Mouse (Mus musculus) adrenal gland, postnatal 10 days (tissue): ENCODE results near the gene Slc4a5. TPM values are rescaled to one million over a fixed set of nuclear protein-coding genes. Genes with fewer than 3 reads are reported as not detected.
A peak's percentile ranks its signal among the peaks of the same experiment; 100 is the strongest.

Experiments used
- DNase-seq: peaks from one replicate; pipeline ENCODE4 v3.0.0; 2021; ENCODE audit warnings: mixed read lengths
- total RNA-seq, 2 experiments: library from RNA; stranded (reverse); gene quantifications; 2 replicates each; pipeline ENCODE4 v1.2.3; 2021

The Slc4a5 gene
- total RNA-seq, 2 experiments from 2014 or later, result 0.12 to 0.15 TPM

GRCm38 (mm10) chr6:83231486-83231885 lies 11.9 kb downstream of the Slc4a5 start:
- no peak for DNase-seq

GRCm38 (mm10) chr6:83233306-83233705 lies 13.7 kb downstream of the Slc4a5 start:
- no peak for DNase-seq

GRCm38 (mm10) chr6:83234280-83234741 lies 14.7 kb downstream of the Slc4a5 start:
- DNase-seq, result peak; percentile 17

- DNase-seq, result no peak
Measured at GRCm38 (mm10) chr6:83237123-83237522, 17.5 kb downstream of the Slc4a5 start.

GRCm38 (mm10) chr6:83244422-83245061 lies 24.9 kb downstream of the Slc4a5 start:
- no peak for DNase-seq

- DNase-seq, result peak; percentile 92
Measured at GRCm38 (mm10) chr6:83245134-83245533, 25.5 kb downstream of the Slc4a5 start.

GRCm38 (mm10) chr6:83245997-83246396 lies 26.4 kb downstream of the Slc4a5 start:
- no peak for DNase-seq

- DNase-seq, result no peak
Measured at GRCm38 (mm10) chr6:83246750-83247149, 27.1 kb downstream of the Slc4a5 start.

GRCm38 (mm10) chr6:83247153-83247552 lies 27.5 kb downstream of the Slc4a5 start:
- DNase-seq, result no peak

GRCm38 (mm10) chr6:83254242-83254641 lies 34.6 kb downstream of the Slc4a5 start:
- no peak for DNase-seq

GRCm38 (mm10) chr6:83264516-83264915 lies 44.9 kb downstream of the Slc4a5 start:
- DNase-seq, result no peak

- no peak for DNase-seq
Measured at GRCm38 (mm10) chr6:83265253-83265652, 45.6 kb downstream of the Slc4a5 start.

- no peak for DNase-seq
Measured at GRCm38 (mm10) chr6:83265653-83266052, 46.0 kb downstream of the Slc4a5 start.

GRCm38 (mm10) chr6:83267616-83268015 lies 48.0 kb downstream of the Slc4a5 start:
- no peak for DNase-seq

- DNase-seq, result peak; percentile 94
Measured at GRCm38 (mm10) chr6:83268144-83269010, 48.7 kb downstream of the Slc4a5 start.

- DNase-seq, result no peak
Measured at GRCm38 (mm10) chr6:83273733-83274132, 54.1 kb downstream of the Slc4a5 start.

- no peak for DNase-seq
Measured at GRCm38 (mm10) chr6:83277151-83277550, 57.5 kb downstream of the Slc4a5 start.

GRCm38 (mm10) chr6:83278881-83279280 lies 59.3 kb downstream of the Slc4a5 start:
- DNase-seq, result peak; percentile 50

GRCm38 (mm10) chr6:83280256-83280955 lies 60.8 kb downstream of the Slc4a5 start:
- DNase-seq, result peak; percentile 26

GRCm38 (mm10) chr6:83300447-83301229 lies 81.0 kb downstream of the Slc4a5 start:
- no peak for DNase-seq

- DNase-seq, result no peak
Measured at GRCm38 (mm10) chr6:83301294-83301693, 81.7 kb downstream of the Slc4a5 start.

- DNase-seq, result peak; percentile 9
Measured at GRCm38 (mm10) chr6:83302264-83302663, 82.6 kb downstream of the Slc4a5 start.
